Mouse (Mus musculus) CH12.LX (cell line): ENCODE data around the gene Copg2.

Experiments
- GABPA ChIP-seq: IDR thresholded peaks from 2 replicates; pipeline ENCODE4 v1.6.1; 2012; ENCODE audit warnings: low read depth, low read length, improper control_type of control experiment, inconsistent platforms; ENCODE audit not compliant: insufficient replicate concordance
- MAZ ChIP-seq: IDR thresholded peaks from 2 replicates; pipeline ENCODE4 v1.6.1; 2012; ENCODE audit warnings: low read depth, mild to moderate bottlenecking, inconsistent platforms, low read length, improper control_type of control experiment, moderate library complexity

DNA sequence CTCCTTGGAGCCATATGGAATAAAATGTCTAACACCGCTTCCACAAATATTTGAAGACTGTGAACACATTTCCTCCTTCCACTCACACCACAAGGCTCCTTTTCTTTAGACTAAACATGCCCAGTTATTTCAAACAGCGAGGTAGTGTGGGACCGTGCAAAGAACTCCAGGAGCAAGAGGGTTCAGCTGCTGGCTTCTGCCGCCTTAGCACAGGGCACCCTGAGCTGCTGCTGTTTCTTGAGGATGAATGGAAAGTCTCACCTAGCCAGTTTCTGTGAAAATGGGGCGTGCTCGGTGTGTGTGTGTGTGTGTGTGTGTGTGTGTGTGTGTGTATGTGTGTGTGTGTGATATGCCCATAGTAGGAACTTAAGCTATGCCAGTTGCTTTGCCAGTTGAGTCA is 162.1 kb downstream of the Copg2 start:
- TF ChIP-seq MAZ (no peak), GABPA (no peak)
